ENCODE assay signal across 7 mouse cellular contexts in the genomic region with DNA sequence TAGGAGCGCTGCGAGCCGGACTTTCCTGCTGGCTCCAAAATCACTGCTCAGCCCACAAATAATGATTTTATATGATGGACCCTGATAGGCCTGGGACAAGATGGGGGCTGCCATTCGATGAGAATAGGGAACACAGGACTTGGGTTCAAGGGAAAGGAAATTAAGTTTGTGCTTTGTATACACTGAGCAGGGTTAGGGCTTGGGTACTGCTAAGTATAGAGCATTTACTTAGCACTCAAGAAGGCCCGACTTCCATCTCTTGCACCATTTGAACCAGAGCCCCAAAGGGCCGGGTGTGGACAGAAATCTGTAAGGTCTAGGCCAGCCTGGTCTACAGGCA. TPM values are rescaled to one million over a fixed set of nuclear protein-coding genes. Genes with fewer than 3 reads are reported as not detected.
DNase-seq lines count a peak whose midpoint lies in the region; ATAC-seq and TF ChIP-seq lines count a peak whose summit lies in the region.

No protein-coding gene starts in this region.

- DNase-seq in lung, postnatal 10 days = no peak
- DNase-seq in forebrain, embryonic 10.5 days (ENCODE audit: extremely low spot score, low spot score) = no peak
- DNase-seq in thymus, adult 18-20 months = no peak
- no peak for DNase-seq in frontal cortex, postnatal 25 days (ENCODE audit: low spot score in 2 of 2)

- peaks cover 25% of the 10 kb centered on the region for H3K4me1 ChIP-seq in lung, embryonic 16.5 days (replicated peaks; ENCODE audit: control insufficient read depth, insufficient read depth, low read length)
- peaks cover 33% of the 10 kb centered on the region for H3K4me1 ChIP-seq in forebrain, embryonic 10.5 days
- H3K4me1 ChIP-seq in limb, embryonic 12.5 days (replicated peaks) = peaks cover 19% of the 10 kb centered on the region
- H3K4me1 ChIP-seq in olfactory bulb, adult 2 months (ENCODE audit: control insufficient read depth, insufficient read depth, low read length) = no peaks in the 10 kb centered on the region

- ATAC-seq in lung, embryonic 16.5 days (ENCODE audit: low read depth) = peak; percentile 22
- peak; percentile 16; the same call in 1 of the 2 replicates for ATAC-seq in limb, embryonic 12.5 days (ENCODE audit: insufficient number of reproducible peaks, insufficient read depth, low FRiP score, low TSS enrichment, low read depth)

- H3K9me3 ChIP-seq in lung, embryonic 16.5 days (ENCODE audit: control insufficient read depth, low read length) = no peaks in the 10 kb centered on the region
- peaks cover 5% of the 10 kb centered on the region; the same call in 1 of the 2 replicates for H3K9me3 ChIP-seq in forebrain, embryonic 10.5 days
- H3K9me3 ChIP-seq in limb, embryonic 12.5 days = peaks cover 7% of the 10 kb centered on the region

- no peak for TF ChIP-seq CTCF in olfactory bulb, adult 2 months (IDR thresholded peaks at IDR 0.05; ENCODE audit: insufficient read depth, low read depth, low read length)

- no peaks in the 10 kb centered on the region for H3K27me3 ChIP-seq in lung, embryonic 16.5 days (ENCODE audit: control insufficient read depth, insufficient read depth, low read depth, low read length)
- H3K27me3 ChIP-seq in forebrain, embryonic 10.5 days (ENCODE audit: poor library complexity, severe bottlenecking) = no peaks in the 10 kb centered on the region
- no peaks in the 10 kb centered on the region for H3K27me3 ChIP-seq in limb, embryonic 12.5 days

- H3K9ac ChIP-seq in lung, embryonic 16.5 days (ENCODE audit: low read length) = peak overlapping the region; percentile 72
- peak overlapping the region; percentile 63 for H3K9ac ChIP-seq in limb, embryonic 12.5 days (replicated peaks)

- H3K4me3 ChIP-seq in lung, embryonic 16.5 days (ENCODE audit: low read length) = peak overlapping the region; percentile 79
- H3K4me3 ChIP-seq in forebrain, embryonic 10.5 days = peak overlapping the region; percentile 76
- H3K4me3 ChIP-seq in limb, embryonic 12.5 days (replicated peaks) = peak overlapping the region; percentile 57
- peak overlapping the region; percentile 52 for H3K4me3 ChIP-seq in olfactory bulb, adult 2 months (ENCODE audit: insufficient read depth, low read depth, low read length)

- peak overlapping the region; percentile 93 for H3K4me2 ChIP-seq in lung, embryonic 16.5 days (ENCODE audit: low read depth, low read length)
- H3K4me2 ChIP-seq in limb, embryonic 12.5 days = peak overlapping the region; percentile 61

- no peaks in the 10 kb centered on the region for H3K36me3 ChIP-seq in lung, embryonic 16.5 days (ENCODE audit: control insufficient read depth, insufficient read depth, low read length)
- H3K36me3 ChIP-seq in forebrain, embryonic 10.5 days (replicated peaks) = peaks cover 10% of the 10 kb centered on the region
- no peaks in the 10 kb centered on the region for H3K36me3 ChIP-seq in limb, embryonic 12.5 days

- 32% methylated on average over 6 of the region's 6 CpGs for WGBS in lung, embryonic 16.5 days
- 33% methylated on average over 6 of the region's 6 CpGs for WGBS in forebrain, embryonic 10.5 days
- 30% methylated on average over 6 of the region's 6 CpGs for WGBS in limb, embryonic 12.5 days
- 31% methylated on average over 6 of the region's 6 CpGs for WGBS in olfactory bulb, adult 2 months

- peak overlapping the region; percentile 69 for H3K27ac ChIP-seq in lung, embryonic 16.5 days (ENCODE audit: low read length)
- peak overlapping the region; percentile 92 for H3K27ac ChIP-seq in forebrain, embryonic 10.5 days
- H3K27ac ChIP-seq in limb, embryonic 12.5 days = peak overlapping the region; percentile 86
- peak overlapping the region; percentile 8; the same call in 1 of the 2 replicates for H3K27ac ChIP-seq in olfactory bulb, adult 2 months (ENCODE audit: insufficient read depth, low read depth, low read length)

- TF ChIP-seq POLR2A in olfactory bulb, adult 2 months (IDR thresholded peaks at IDR 0.05; ENCODE audit: insufficient read depth, low read depth, low read length) = no peak

RNA-seq across cellular contexts. Expression of gene Tmem97, which starts 0.5 kb away (rescaled TPM):
- polyA plus RNA-seq in lung, embryonic 16.5 days (2015; fragmentation: Nextera tagmentation; extraction: Ambion mirVana) = 64.7 and 71.5 TPM in 2 replicates
- 106 and 111 TPM in 2 replicates for polyA plus RNA-seq in forebrain, embryonic 10.5 days (2016; fragmentation: Nextera tagmentation; extraction: Ambion mirVana)
- polyA plus RNA-seq in limb, embryonic 12.5 days (2016; fragmentation: Nextera tagmentation; extraction: Ambion mirVana) = 63.3 and 63.9 TPM in 2 replicates
- polyA plus RNA-seq in olfactory bulb, adult 2 months (2012; ENCODE audit: insufficient read depth, insufficient read length, low replicate concordance, missing spikeins) = not detected in 2 replicates

RNA-seq across cellular contexts. Expression of gene Ift20, which starts 14.9 kb away (rescaled TPM):
- 145 and 154 TPM in 2 replicates for polyA plus RNA-seq in lung, embryonic 16.5 days (2015; fragmentation: Nextera tagmentation; extraction: Ambion mirVana)
- polyA plus RNA-seq in forebrain, embryonic 10.5 days (2016; fragmentation: Nextera tagmentation; extraction: Ambion mirVana) = 75.9 and 78.8 TPM in 2 replicates
- 129 and 132 TPM in 2 replicates for polyA plus RNA-seq in limb, embryonic 12.5 days (2016; fragmentation: Nextera tagmentation; extraction: Ambion mirVana)
- polyA plus RNA-seq in olfactory bulb, adult 2 months (2012; ENCODE audit: insufficient read depth, insufficient read length, low replicate concordance, missing spikeins) = not detected in 2 replicates

RNA-seq across cellular contexts. Expression of gene Tnfaip1, which starts 14.9 kb away (rescaled TPM):
- polyA plus RNA-seq in lung, embryonic 16.5 days (2015; fragmentation: Nextera tagmentation; extraction: Ambion mirVana) = 80.2 and 85.1 TPM in 2 replicates
- polyA plus RNA-seq in forebrain, embryonic 10.5 days (2016; fragmentation: Nextera tagmentation; extraction: Ambion mirVana) = 96.4 and 97.2 TPM in 2 replicates
- 70.4 and 72.5 TPM in 2 replicates for polyA plus RNA-seq in limb, embryonic 12.5 days (2016; fragmentation: Nextera tagmentation; extraction: Ambion mirVana)
- polyA plus RNA-seq in olfactory bulb, adult 2 months (2012; ENCODE audit: insufficient read depth, insufficient read length, low replicate concordance, missing spikeins) = not detected in 2 replicates

RNA-seq across cellular contexts. Expression of gene Poldip2, which starts 39.0 kb away (rescaled TPM):
- polyA plus RNA-seq in lung, embryonic 16.5 days (2015; fragmentation: Nextera tagmentation; extraction: Ambion mirVana) = 142 TPM in 2 replicates
- polyA plus RNA-seq in forebrain, embryonic 10.5 days (2016; fragmentation: Nextera tagmentation; extraction: Ambion mirVana) = 144 and 148 TPM in 2 replicates
- 176 and 180 TPM in 2 replicates for polyA plus RNA-seq in limb, embryonic 12.5 days (2016; fragmentation: Nextera tagmentation; extraction: Ambion mirVana)
- not detected in 2 replicates for polyA plus RNA-seq in olfactory bulb, adult 2 months (2012; ENCODE audit: insufficient read depth, insufficient read length, low replicate concordance, missing spikeins)

RNA-seq across cellular contexts. Expression of gene Tmem199, which starts 39.1 kb away (rescaled TPM):
- 44.9 and 48.3 TPM in 2 replicates for polyA plus RNA-seq in lung, embryonic 16.5 days (2015; fragmentation: Nextera tagmentation; extraction: Ambion mirVana)
- 76.7 and 78.5 TPM in 2 replicates for polyA plus RNA-seq in forebrain, embryonic 10.5 days (2016; fragmentation: Nextera tagmentation; extraction: Ambion mirVana)
- polyA plus RNA-seq in limb, embryonic 12.5 days (2016; fragmentation: Nextera tagmentation; extraction: Ambion mirVana) = 51.9 and 56.1 TPM in 2 replicates
- not detected in 2 replicates for polyA plus RNA-seq in olfactory bulb, adult 2 months (2012; ENCODE audit: insufficient read depth, insufficient read length, low replicate concordance, missing spikeins)

Comparison
In these comparisons a context has a peak if more than half of its experiments do, and no peak if none do; other contexts are left out.
1. H3K27ac ChIP-seq: peak in every context shown above with its lines; median percentile 92 in forebrain, embryonic 10.5 days; 86 in limb, embryonic 12.5 days; 69 in lung, embryonic 16.5 days; 8 in olfactory bulb, adult 2 months.
2. RNA of gene Tmem97, which starts 0.5 kb away (polyA plus RNA-seq): 106 to 111 TPM in forebrain, embryonic 10.5 days, 64.7 to 71.5 TPM in lung, embryonic 16.5 days and 63.3 to 63.9 TPM in limb, embryonic 12.5 days; not detected in olfactory bulb, adult 2 months; every median in the first group is over 10 times any median in the second.
3. RNA of gene Ift20, which starts 14.9 kb away (polyA plus RNA-seq): 145 to 154 TPM in lung, embryonic 16.5 days, 129 to 132 TPM in limb, embryonic 12.5 days and 75.9 to 78.8 TPM in forebrain, embryonic 10.5 days; not detected in olfactory bulb, adult 2 months; every median in the first group is over 10 times any median in the second.
4. RNA of gene Tnfaip1, which starts 14.9 kb away (polyA plus RNA-seq): 96.4 to 97.2 TPM in forebrain, embryonic 10.5 days, 80.2 to 85.1 TPM in lung, embryonic 16.5 days and 70.4 to 72.5 TPM in limb, embryonic 12.5 days; not detected in olfactory bulb, adult 2 months; every median in the first group is over 10 times any median in the second.
5. Peak in every context shown above with its lines, with median percentiles within 50 percentile points of each other: H3K4me3 ChIP-seq.